Mouse (Mus musculus): ENCODE results near the gene Txndc5. TPM values are rescaled to one million over a fixed set of nuclear protein-coding genes. Genes with fewer than 3 reads are reported as not detected.

Txndc5 gene
- polyA plus RNA-seq, 1 experiment from 2014 or later = 337 TPM

- in situ Hi-C loops (cut with MboI; ENCODE audit: low pct_unique_long_range_greater_than_20kb) = no loop called here
- no peak for DNase-seq (ENCODE audit: low read depth, low spot score)
- POLR2A ChIA-PET = interaction anchor here (0.7 kb wide), 1 partner anchor 39 kb away, joined by 3 read pairs; no protein-coding TSS in a partner anchor
- TF ChIP-seq CTCF (IDR thresholded peaks at IDR 0.05) = no peak
- CTCF ChIA-PET = no interaction called here
- H3K27me3 ChIP-seq = peaks cover 5% of the 10 kb centered on the region
- no peak for ATAC-seq
Observed at GRCm38 (mm10) chr13:38543455-38544125, 15.0 kb upstream of the Txndc5 start.

- ATAC-seq (no peak), DNase-seq (ENCODE audit: low read depth, low spot score) (no peak)
- in situ Hi-C loops (cut with MboI; ENCODE audit: low pct_unique_long_range_greater_than_20kb) = no loop called here
- peaks cover 5% of the 10 kb centered on the region for H3K27me3 ChIP-seq
- ChIA-PET POLR2A (no interaction called here), CTCF (no interaction called here)
- no peak for TF ChIP-seq CTCF (IDR thresholded peaks at IDR 0.05)
Observed at GRCm38 (mm10) chr13:38539192-38539900, 10.7 kb upstream of the Txndc5 start.

- no peak for TF ChIP-seq CTCF (IDR thresholded peaks at IDR 0.05)
- H3K27me3 ChIP-seq = no peaks in the 10 kb centered on the region
- ATAC-seq (no peak), DNase-seq (ENCODE audit: low read depth, low spot score) (no peak)
- in situ Hi-C loops (cut with MboI; ENCODE audit: low pct_unique_long_range_greater_than_20kb) = no loop called here
- ChIA-PET POLR2A (no interaction called here), CTCF (no interaction called here)
Observed at GRCm38 (mm10) chr13:38537521-38537920, 8.9 kb upstream of the Txndc5 start.

DNA sequence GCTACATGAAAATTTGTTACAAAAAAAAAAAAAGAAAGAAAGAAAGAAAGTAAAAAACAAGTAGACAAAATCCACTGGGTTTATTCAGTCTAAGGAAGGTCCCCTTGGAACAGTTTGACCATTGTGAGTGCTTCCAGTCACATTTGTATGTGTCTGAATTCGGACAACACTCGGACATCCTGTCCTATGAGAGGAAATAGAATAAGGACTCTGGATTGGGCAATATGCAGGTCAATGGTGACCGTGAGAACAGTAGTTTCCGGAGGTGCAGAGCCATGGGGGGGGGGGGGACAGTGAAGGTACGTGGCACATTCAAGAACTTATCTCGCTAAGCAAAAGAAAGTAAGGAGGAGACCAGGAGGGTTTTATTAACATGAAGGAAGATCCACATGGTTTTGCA, 6.1 kb upstream of the Txndc5 start:
- ChIA-PET POLR2A (no interaction called here), CTCF (interaction anchor here (2.6 kb wide), 1 partner anchor 12 kb away, joined by 6 read pairs; no protein-coding TSS in a partner anchor)
- no peaks in the 10 kb centered on the region for H3K27me3 ChIP-seq
- no peak for ATAC-seq
- TF ChIP-seq CTCF (IDR thresholded peaks at IDR 0.05) = no peak
- DNase-seq (ENCODE audit: low read depth, low spot score) = no peak
- in situ Hi-C loops (cut with MboI; ENCODE audit: low pct_unique_long_range_greater_than_20kb) = no loop called here

- no peak for DNase-seq (ENCODE audit: low read depth, low spot score)
- CTCF ChIA-PET = interaction anchor here (2.6 kb wide), 1 partner anchor 13 kb away, joined by 6 read pairs; no protein-coding TSS in a partner anchor
- in situ Hi-C loops (cut with MboI; ENCODE audit: low pct_unique_long_range_greater_than_20kb) = no loop called here
- H3K27me3 ChIP-seq = no peaks in the 10 kb centered on the region
- POLR2A ChIA-PET = no interaction called here
- ATAC-seq = no peak
- TF ChIP-seq CTCF (IDR thresholded peaks at IDR 0.05) = no peak
Observed at GRCm38 (mm10) chr13:38534016-38534415, 5.4 kb upstream of the Txndc5 start.

DNA sequence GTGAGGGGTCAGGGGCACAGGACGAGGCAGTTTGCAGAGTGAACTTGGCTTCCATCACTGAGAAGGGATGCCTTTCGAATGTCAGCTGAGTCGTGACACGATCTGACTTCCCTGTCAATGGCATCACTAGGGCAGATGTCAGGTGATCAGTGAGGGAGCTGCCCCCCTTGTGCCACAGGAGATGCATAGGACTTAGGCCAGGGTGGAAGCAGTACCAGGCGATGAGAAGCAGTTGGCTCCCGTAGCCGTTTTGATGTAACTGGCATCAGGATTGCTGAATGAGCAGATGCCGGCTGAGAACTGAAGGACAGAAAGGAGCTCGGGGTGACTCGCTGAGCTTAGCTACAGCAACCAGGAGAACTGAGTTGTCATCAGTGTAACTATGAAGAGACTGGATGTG, 4.8 kb upstream of the Txndc5 start:
- POLR2A ChIA-PET = no interaction called here
- ATAC-seq (no peak), DNase-seq (ENCODE audit: low read depth, low spot score) (no peak)
- no peak for TF ChIP-seq CTCF (IDR thresholded peaks at IDR 0.05)
- no peaks in the 10 kb centered on the region for H3K27me3 ChIP-seq
- in situ Hi-C loops (cut with MboI; ENCODE audit: low pct_unique_long_range_greater_than_20kb) = no loop called here
- CTCF ChIA-PET = interaction anchor here (2.6 kb wide), 1 partner anchor 13 kb away, joined by 6 read pairs; no protein-coding TSS in a partner anchor

DNA sequence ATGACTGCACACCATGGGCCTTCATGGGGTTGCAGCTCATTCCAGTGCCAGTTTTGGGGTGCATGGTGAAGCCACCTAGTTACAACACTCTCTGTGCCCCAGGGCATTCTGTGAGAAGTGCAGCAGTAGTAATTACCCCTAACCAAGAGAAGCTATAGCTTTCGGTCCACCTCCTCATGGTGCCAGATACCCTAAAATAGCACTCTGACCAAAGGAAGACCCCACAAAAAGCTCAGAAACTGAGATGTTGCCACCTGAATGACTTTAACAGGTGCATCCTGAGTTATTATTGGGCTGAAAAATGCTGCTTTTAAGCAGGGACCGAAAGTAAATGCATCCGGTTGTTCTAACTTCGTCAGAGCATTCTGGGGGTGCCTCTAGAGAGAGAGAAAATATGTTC, 2.9 kb upstream of the Txndc5 start:
- TF ChIP-seq CTCF (IDR thresholded peaks at IDR 0.05) = no peak
- no peak for ATAC-seq
- ChIA-PET POLR2A (interaction anchor here (0.8 kb wide), 1 partner anchor 553 kb away, joined by 3 read pairs; no protein-coding TSS in a partner anchor), CTCF (interaction anchor here (1.2 kb wide), 1 partner anchor 57 kb away, joined by 3 read pairs; no protein-coding TSS in a partner anchor)
- no peak for DNase-seq (ENCODE audit: low read depth, low spot score)
- in situ Hi-C loops (cut with MboI; ENCODE audit: low pct_unique_long_range_greater_than_20kb) = no loop called here
- no peaks in the 10 kb centered on the region for H3K27me3 ChIP-seq

DNA sequence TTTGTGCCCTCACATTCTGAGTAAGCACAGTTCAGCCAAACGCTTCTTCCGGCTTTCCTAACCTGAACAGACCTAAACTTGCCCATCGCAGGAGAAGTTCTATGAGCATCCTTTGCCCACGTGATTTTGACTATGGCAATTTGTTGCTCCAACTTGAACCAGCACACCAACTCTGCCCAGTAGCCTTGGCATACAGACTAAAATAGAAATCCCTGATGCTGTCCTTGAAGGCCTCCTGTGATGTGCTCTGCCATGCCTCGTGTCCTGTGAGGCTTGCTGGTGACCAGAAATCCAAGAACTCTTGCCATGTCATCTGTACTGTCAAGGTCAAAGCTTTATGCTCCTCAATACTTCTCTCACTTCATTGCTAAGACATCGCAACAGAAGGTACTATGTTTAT, 952 bp upstream of the Txndc5 start:
- ATAC-seq = no peak
- no peaks in the 10 kb centered on the region for H3K27me3 ChIP-seq
- in situ Hi-C loops (cut with MboI; ENCODE audit: low pct_unique_long_range_greater_than_20kb) = no loop called here
- no peak for TF ChIP-seq CTCF (IDR thresholded peaks at IDR 0.05)
- POLR2A ChIA-PET = interaction anchor here (2.4 kb wide), 1 partner anchor 15 kb away, joined by 11 read pairs; no protein-coding TSS in a partner anchor
- no peak for DNase-seq (ENCODE audit: low read depth, low spot score)
- CTCF ChIA-PET = no interaction called here

- H3K27me3 ChIP-seq = no peaks in the 10 kb centered on the region
- DNase-seq (ENCODE audit: low read depth, low spot score) (no peak), ATAC-seq (peak; percentile 88)
- POLR2A ChIA-PET = interaction anchor here (1.3 to 2.4 kb wide), 2 partner anchors 14 to 18 kb away, joined by 6 to 11 read pairs; no protein-coding TSS in a partner anchor
- CTCF ChIA-PET = interaction anchor here (1.2 kb wide), 1 partner anchor 15 kb away, joined by 3 read pairs; no protein-coding TSS in a partner anchor
- in situ Hi-C loops (cut with MboI; ENCODE audit: low pct_unique_long_range_greater_than_20kb) = no loop called here
- TF ChIP-seq CTCF (IDR thresholded peaks at IDR 0.05) = no peak
Observed at GRCm38 (mm10) chr13:38527797-38528650, 600 bp downstream of the Txndc5 start.

GRCm38 (mm10) chr13:38527041-38527796, 1.4 kb downstream of the Txndc5 start:
- ChIA-PET POLR2A (interaction anchor here (0.6 to 2.4 kb wide), 2 partner anchors 13 to 148 kb away, joined by 3 to 11 read pairs; no protein-coding TSS in a partner anchor), CTCF (no interaction called here)
- ATAC-seq (peak; percentile 10), DNase-seq (ENCODE audit: low read depth, low spot score) (no peak)
- in situ Hi-C loops (cut with MboI; ENCODE audit: low pct_unique_long_range_greater_than_20kb) = no loop called here
- H3K27me3 ChIP-seq = no peaks in the 10 kb centered on the region
- TF ChIP-seq CTCF (IDR thresholded peaks at IDR 0.05) = no peak

All from Patski (cell line).